Mouse (Mus musculus): ENCODE results near the gene Prss44. TPM values are rescaled to one million over a fixed set of nuclear protein-coding genes. Genes with fewer than 3 reads are reported as not detected.
A peak's percentile ranks its signal among the peaks of the same experiment; 100 is the strongest.

Prss44 gene
- polyA plus RNA-seq (2015; fragmentation: Nextera tagmentation; extraction: Ambion mirVana), result not detected in 2 replicates

DNA sequence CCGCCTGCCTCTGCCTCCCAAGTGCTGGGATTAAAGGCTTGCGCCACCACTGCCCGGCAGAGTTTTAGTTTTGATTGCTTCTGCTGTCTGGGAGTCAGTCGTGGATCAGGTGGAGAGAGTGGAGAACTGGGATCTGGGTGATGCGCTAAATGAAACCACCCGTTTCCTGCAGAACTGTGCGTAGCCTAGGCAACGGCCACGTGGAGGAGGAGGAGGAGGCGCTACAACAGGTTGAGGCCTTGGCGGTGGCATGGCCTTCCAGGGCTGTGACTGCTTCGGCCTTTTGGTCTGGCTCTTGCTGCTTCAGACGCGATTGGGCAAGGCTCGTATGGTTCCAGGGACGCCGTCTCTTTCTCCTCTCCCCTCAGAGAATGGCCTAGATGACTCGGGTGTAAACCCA is at the start of gene Prss44:
Prss44 (plus strand) TSS at position 206 of the 400 bp plus-strand sequence.
- ATAC-seq (replicated peaks; ENCODE audit: low FRiP score), result no peak
- 62% methylated on average over 18 of the region's 18 CpGs for WGBS
- Histone ChIP-seq H3K27ac (no peak within 1 kb of the TSS), H3K27me3 (no peaks in the 10 kb centered on the region), H3K9ac (no peak within 1 kb of the TSS), H3K9me3 (replicated peaks) (no peaks in the 10 kb centered on the region), H3K4me1 (no peaks in the 10 kb centered on the region), H3K4me2 (no peak within 1 kb of the TSS), H3K4me3 (replicated peaks) (no peak within 1 kb of the TSS), H3K36me3 (no peaks in the 10 kb centered on the region)

DNA sequence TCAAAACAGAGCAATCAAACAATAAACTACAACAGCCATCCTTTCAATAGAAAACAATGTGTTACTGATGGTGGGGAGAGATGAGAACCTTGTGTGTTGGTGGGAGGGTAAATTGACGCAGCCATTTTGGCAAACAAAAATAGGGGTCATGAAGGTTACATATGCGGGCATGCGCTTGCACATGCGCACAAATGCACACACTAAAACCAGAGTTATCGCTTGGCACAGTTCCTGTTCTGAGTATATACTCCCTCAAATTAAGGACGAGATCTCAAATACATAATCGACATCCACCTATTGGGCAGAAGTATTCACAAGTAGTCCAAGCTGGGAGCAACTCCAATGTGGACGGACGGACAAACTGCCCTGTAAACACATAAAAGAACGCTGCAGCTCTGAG is 41.5 kb upstream of the Prss44 start:
- Histone ChIP-seq H3K4me2 (no peak overlapping the region), H3K4me3 (replicated peaks) (no peak overlapping the region), H3K9me3 (replicated peaks) (no peaks in the 10 kb centered on the region), H3K27me3 (no peaks in the 10 kb centered on the region), H3K4me1 (peaks cover 18% of the 10 kb centered on the region), H3K27ac (no peak overlapping the region), H3K9ac (no peak overlapping the region), H3K36me3 (no peaks in the 10 kb centered on the region)
- WGBS, result 95% methylated on average over 10 of the region's 10 CpGs
- no peak for ATAC-seq (replicated peaks; ENCODE audit: low FRiP score)

DNA sequence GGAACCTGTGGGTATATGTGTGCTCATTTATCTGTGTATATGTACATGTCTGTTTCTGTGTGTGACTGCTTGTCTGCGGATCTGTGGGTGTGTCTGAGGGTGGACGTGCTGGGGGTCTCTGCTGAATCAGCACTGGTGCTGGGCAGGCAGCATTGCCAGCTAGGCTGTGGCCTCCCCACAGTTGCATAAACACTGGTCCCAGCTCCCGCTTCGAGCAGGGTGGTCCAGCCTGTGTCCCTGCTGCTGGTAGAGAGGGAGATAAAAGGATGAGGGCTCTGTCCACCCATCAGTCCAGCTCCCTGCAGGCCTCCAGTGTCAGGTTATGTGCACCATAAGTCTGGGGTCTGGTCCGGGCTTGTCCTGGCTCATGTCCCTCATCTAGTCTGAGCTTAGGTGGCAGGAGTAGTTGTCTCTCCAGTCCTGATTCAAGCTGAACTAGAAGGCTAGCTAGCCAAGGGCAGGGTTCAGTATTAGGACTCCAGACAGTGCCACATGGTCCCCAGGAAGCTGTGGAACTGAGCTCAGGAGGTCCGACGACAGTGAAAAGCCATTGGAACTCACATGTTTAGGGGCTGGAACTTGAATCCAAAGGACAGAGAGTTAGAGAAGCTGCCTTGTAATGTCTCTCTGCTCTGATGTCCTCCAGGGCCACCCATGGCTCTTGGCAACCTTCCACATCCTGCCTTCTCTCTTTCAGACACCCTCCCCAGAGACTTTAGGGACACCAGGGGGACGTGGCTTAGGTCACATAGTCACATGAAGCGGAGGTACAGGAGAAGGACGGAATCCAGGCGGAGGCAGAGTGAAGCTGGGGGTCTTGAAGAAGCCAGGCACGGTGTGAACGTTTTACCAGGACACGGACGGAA is 39.2 kb upstream of the Prss44 start:
- H3K9ac ChIP-seq, result no peak overlapping the region; the same call in 1 of the 2 replicates
- H3K27me3 ChIP-seq, result no peaks in the 10 kb centered on the region
- H3K9me3 ChIP-seq (replicated peaks), result no peaks in the 10 kb centered on the region
- no peak for ATAC-seq (replicated peaks; ENCODE audit: low FRiP score)
- no peak overlapping the region for H3K4me3 ChIP-seq (replicated peaks)
- peak overlapping the region; percentile 60 for H3K27ac ChIP-seq
- H3K4me2 ChIP-seq, result no peak overlapping the region
- 69% methylated on average over 15 of the region's 15 CpGs for WGBS
- H3K4me1 ChIP-seq, result peaks cover 25% of the 10 kb centered on the region
- H3K36me3 ChIP-seq, result no peaks in the 10 kb centered on the region

DNA sequence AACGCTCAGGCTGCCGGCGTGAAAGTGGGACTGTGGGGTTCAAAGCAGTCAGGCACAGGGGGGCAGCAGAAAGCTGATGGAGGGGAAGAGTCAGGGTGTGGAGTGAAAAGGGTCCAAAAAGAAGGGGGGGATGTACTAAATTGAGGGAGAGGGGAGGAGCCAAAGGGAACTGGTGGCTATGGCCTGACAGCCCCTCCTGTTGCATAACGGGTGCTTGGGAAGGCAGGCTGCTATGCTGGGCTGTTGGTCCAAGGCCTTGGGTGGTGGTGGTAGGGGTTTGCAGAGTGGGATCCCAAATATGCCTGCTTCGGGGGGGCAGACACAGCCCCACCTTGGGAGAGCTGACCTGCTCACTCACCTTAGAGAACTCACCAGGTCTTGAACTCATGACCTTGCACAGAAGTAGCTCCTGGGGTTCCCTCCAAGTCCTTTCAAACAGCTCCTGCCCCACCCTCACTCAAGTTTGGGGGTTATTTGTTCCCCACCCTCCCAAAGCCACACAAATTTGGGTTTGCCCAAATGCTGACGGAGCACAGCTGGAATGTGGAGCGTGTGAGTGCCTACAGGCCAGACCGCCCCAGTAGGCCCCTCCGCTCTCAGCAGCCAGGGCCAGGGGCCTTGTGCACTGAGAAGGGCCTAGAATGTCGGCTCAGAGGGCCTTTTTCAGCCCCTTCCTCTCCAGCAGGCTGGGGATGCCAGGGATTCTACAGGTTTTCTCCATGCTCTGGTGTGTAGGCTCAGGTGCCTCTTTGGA is 38.3 kb upstream of the Prss44 start:
- Histone ChIP-seq H3K9me3 (replicated peaks) (no peaks in the 10 kb centered on the region), H3K27ac (peak overlapping the region; percentile 60), H3K9ac (no peak overlapping the region), H3K36me3 (no peaks in the 10 kb centered on the region), H3K4me2 (no peak overlapping the region), H3K4me3 (replicated peaks) (no peak overlapping the region), H3K4me1 (peaks cover 25% of the 10 kb centered on the region), H3K27me3 (peaks cover 1% of the 10 kb centered on the region)
- WGBS, result 68% methylated on average over 10 of the region's 10 CpGs
- 0 out of 2 replicates have a peak, but pooled peaks have one; percentile 14 for ATAC-seq (replicated peaks; ENCODE audit: low FRiP score)

DNA sequence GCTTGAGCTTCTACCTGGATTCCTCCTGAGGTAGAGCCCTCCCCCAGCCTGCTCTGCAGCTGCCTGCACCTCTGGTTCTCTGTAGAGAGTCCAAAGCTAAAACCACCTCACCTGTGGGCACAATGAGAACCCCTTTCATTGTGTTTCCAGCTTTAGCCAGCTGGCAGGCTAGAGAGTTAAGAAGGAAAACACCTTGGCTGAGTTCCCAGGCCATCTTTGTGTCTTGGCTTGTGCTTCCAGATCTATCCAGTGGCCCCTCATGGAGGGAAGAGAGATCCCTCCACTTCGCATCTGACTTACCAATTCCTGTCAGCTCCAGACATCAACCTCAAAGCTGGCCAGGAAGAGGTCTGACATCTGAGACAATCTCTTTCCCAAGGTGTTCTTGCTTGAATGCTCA is 35.7 kb upstream of the Prss44 start:
- Histone ChIP-seq H3K4me1 (peaks cover 41% of the 10 kb centered on the region), H3K36me3 (no peaks in the 10 kb centered on the region), H3K27ac (no peak overlapping the region), H3K27me3 (peaks cover 4% of the 10 kb centered on the region), H3K4me3 (replicated peaks) (no peak overlapping the region), H3K4me2 (no peak overlapping the region), H3K9me3 (replicated peaks) (no peaks in the 10 kb centered on the region), H3K9ac (no peak overlapping the region)
- WGBS, result 68% methylated on average over 1 of the region's 1 CpGs
- no peak for ATAC-seq (replicated peaks; ENCODE audit: low FRiP score)

DNA sequence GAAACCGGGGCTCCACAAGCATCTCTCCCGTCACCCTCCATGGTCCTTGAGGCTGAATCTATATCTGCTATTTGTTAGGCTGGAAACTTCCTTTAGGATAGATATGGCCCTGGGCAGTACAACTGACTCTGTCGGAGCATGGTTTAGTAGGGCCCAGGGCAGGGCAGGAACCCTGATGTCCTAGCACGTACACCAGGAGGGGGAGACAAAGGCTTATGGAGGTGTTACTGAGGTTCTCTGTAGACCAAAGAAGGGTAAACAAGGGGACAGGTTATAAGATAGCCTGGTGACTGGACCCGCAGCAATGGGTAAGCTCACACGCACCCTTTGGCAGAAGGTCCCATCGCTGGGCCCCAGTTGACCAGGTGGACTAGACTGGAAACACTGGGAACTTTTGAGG is 35.2 kb upstream of the Prss44 start:
- Histone ChIP-seq H3K4me1 (peaks cover 41% of the 10 kb centered on the region), H3K36me3 (no peaks in the 10 kb centered on the region), H3K9ac (no peak overlapping the region), H3K9me3 (replicated peaks) (no peaks in the 10 kb centered on the region), H3K4me3 (replicated peaks) (no peak overlapping the region), H3K27me3 (peaks cover 4% of the 10 kb centered on the region), H3K27ac (no peak overlapping the region), H3K4me2 (no peak overlapping the region)
- ATAC-seq (replicated peaks; ENCODE audit: low FRiP score), result no peak
- WGBS, result 79% methylated on average over 7 of the region's 7 CpGs

DNA sequence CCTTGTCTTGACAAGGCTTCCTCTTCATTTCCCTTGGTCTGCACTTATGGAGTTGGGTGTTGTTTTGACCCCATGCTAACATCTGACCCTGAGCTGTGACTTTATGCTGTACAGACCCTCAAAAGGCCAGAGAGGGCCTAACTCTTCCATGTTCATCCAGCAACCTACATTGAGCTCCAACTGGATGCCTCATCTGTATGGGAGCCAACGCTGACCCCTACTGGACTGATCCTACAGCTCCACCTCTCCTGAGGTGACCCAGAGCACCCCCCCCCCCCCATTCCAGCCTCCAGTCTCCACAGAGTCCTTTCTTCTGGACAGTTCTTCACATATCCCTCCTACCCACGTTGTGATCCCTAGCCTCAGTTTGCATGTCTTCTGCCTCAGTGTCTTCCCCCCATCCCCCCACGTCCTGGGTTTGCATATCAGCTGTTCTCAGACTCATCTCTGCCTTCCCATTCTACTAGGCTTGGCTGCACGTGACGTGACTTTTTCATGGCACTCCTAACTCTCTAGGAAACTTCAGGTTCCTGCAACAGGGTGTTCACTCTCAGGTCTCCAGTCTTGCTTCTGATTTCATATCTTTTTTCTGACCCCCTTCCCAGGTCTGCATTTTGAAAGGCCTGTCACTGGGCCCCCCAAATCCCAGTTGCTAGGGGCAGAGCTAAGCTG is 34.4 kb upstream of the Prss44 start:
- no peak for ATAC-seq (replicated peaks; ENCODE audit: low FRiP score)
- H3K4me3 ChIP-seq (replicated peaks), result no peak overlapping the region
- H3K27ac ChIP-seq, result no peak overlapping the region
- H3K9me3 ChIP-seq (replicated peaks), result no peaks in the 10 kb centered on the region
- no peaks in the 10 kb centered on the region for H3K36me3 ChIP-seq
- no peak overlapping the region for H3K4me2 ChIP-seq
- 63% methylated on average over 5 of the region's 5 CpGs for WGBS
- no peak overlapping the region for H3K9ac ChIP-seq
- H3K27me3 ChIP-seq, result peaks cover 4% of the 10 kb centered on the region
- H3K4me1 ChIP-seq, result peaks cover 40% of the 10 kb centered on the region

DNA sequence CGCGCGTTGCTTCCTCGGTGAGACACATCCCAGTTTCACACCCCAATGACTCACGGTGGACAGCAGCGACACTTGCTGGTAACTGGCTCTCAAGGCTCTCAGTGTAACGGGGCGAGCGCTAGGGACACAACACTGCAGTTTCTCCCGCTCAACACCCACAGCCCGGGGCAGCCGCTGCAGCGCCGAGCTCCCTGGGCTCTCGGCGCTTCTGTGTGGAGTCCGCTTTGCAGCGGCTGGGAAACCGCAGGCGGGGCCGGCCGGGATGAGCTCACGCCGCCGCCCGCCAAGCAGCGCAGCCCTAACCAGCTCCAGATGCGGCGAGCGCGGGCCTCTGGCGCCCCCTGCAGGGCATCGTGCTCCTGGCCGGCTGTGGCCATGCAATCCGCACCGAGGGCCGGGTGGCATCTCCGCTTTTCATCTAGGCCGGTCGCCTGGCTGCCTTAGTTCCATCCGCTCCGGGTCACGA is 32.5 kb upstream of the Prss44 start:
- peak overlapping the region; percentile 92 for H3K4me2 ChIP-seq
- H3K4me3 ChIP-seq (replicated peaks), result peak overlapping the region; percentile 55
- H3K9ac ChIP-seq, result peak overlapping the region; percentile 55
- no peaks in the 10 kb centered on the region for H3K36me3 ChIP-seq
- peaks cover 26% of the 10 kb centered on the region for H3K4me1 ChIP-seq
- no peaks in the 10 kb centered on the region for H3K9me3 ChIP-seq (replicated peaks)
- H3K27ac ChIP-seq, result peak overlapping the region; percentile 74
- 0% methylated on average over 38 of the region's 43 CpGs for WGBS
- H3K27me3 ChIP-seq, result peaks cover 4% of the 10 kb centered on the region
- ATAC-seq (replicated peaks; ENCODE audit: low FRiP score), result peak; percentile 96

DNA sequence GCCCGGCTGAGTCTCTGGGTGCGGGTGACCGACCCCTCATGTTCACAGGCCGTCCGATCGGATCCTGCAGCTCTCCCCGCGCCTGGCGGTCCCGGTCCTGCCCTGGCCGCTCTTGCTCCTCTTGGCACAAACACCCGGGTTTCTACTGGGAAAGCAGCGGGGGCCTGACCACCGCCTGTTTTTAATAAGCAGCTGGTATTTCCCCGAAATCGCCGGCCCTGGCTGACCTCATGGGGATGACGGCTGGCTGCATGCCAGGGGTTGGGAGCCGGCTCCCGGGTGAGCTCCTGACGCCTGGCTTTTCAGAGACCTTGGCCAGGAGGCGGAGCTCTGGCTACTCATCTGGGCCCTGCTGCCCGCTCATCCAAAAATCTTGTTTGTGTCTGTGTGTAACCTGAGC is 32.1 kb upstream of the Prss44 start:
- peak overlapping the region; percentile 92 for H3K4me2 ChIP-seq
- peaks cover 4% of the 10 kb centered on the region for H3K27me3 ChIP-seq
- ATAC-seq (replicated peaks; ENCODE audit: low FRiP score), result peak; percentile 79
- peaks cover 26% of the 10 kb centered on the region for H3K4me1 ChIP-seq
- H3K9me3 ChIP-seq (replicated peaks), result no peaks in the 10 kb centered on the region
- H3K36me3 ChIP-seq, result no peaks in the 10 kb centered on the region
- H3K4me3 ChIP-seq (replicated peaks), result peak overlapping the region; percentile 55
- H3K9ac ChIP-seq, result peak overlapping the region; percentile 55
- under 1% methylated on average over 23 of the region's 23 CpGs for WGBS
- H3K27ac ChIP-seq, result peak overlapping the region; percentile 74

DNA sequence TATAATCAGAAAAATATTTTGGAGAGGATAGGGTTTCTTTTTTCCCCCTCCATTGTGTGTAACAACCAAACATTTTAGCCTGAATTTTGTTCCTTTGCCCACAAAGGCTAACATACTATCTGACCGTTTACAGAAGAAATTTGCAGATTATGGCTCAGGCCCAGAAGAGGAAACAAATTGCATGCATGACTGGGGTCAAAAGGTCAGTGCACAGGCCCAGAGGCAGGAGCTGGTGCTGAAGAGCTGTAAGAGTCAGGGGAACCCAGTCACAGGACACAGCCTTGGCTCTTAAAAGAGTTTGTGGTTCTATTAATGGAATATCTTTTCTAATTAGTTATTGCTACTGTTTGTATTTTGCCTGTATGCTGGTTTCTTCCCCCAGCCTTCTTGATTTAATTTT is 30.2 kb upstream of the Prss44 start:
- Histone ChIP-seq H3K27ac (no peak overlapping the region), H3K9me3 (replicated peaks) (no peaks in the 10 kb centered on the region; the same call in 1 of the 2 replicates), H3K4me2 (no peak overlapping the region), H3K4me3 (replicated peaks) (no peak overlapping the region), H3K4me1 (peaks cover 24% of the 10 kb centered on the region), H3K27me3 (peaks cover 4% of the 10 kb centered on the region), H3K36me3 (no peaks in the 10 kb centered on the region), H3K9ac (no peak overlapping the region)
- 68% methylated on average over 1 of the region's 1 CpGs for WGBS
- ATAC-seq (replicated peaks; ENCODE audit: low FRiP score), result no peak

DNA sequence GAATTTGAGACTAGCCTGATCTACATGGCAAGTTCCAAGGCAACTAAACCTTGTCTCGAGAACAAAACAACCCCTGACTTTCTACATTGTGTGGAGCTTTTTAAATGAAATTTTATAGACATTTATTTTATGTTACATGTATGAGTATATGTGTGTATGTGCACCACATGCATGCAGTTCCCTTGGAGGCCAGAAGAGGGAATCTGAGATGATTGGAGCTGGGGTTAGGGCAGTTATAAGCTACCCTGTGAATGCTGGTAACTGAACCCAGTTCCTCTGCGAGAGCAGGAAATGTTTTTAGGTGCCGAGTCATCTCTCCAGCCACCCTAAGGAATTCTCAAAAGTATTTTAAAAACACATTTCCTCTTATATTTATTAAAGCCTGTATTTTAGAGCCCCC is 25.6 kb upstream of the Prss44 start:
- Histone ChIP-seq H3K4me1 (no peaks in the 10 kb centered on the region), H3K9ac (no peak overlapping the region), H3K27ac (no peak overlapping the region), H3K36me3 (no peaks in the 10 kb centered on the region), H3K4me2 (no peak overlapping the region), H3K4me3 (replicated peaks) (no peak overlapping the region), H3K9me3 (replicated peaks) (no peaks in the 10 kb centered on the region; the same call in 1 of the 2 replicates), H3K27me3 (no peaks in the 10 kb centered on the region)
- WGBS, result 94% methylated on average over 3 of the region's 3 CpGs
- no peak for ATAC-seq (replicated peaks; ENCODE audit: low FRiP score)

DNA sequence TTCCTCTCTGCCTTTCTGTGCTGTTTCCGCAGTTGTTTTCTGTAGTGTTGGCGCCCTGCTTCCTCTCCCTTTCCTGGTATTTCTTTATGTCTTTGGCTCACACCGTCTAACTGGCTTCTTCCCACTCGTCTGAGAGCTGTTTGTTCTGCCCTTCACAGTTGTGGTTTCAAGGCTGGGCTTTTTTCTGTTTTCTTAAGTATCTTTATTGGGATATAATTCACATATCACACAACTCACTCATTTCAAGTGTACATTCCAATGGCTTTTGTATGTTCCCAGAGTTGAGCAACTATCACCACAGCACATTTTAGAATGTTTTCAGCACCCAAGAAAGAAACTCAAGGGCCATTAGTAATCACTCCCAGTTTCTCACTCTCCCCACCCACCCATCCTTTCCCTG is 23.3 kb upstream of the Prss44 start:
- H3K4me2 ChIP-seq, result no peak overlapping the region
- no peaks in the 10 kb centered on the region for H3K27me3 ChIP-seq
- no peaks in the 10 kb centered on the region for H3K36me3 ChIP-seq
- no peak overlapping the region for H3K27ac ChIP-seq
- no peak overlapping the region for H3K9ac ChIP-seq
- 71% methylated on average over 4 of the region's 4 CpGs for WGBS
- H3K4me1 ChIP-seq, result no peaks in the 10 kb centered on the region
- no peaks in the 10 kb centered on the region; the same call in 1 of the 2 replicates for H3K9me3 ChIP-seq (replicated peaks)
- H3K4me3 ChIP-seq (replicated peaks), result no peak overlapping the region
- no peak for ATAC-seq (replicated peaks; ENCODE audit: low FRiP score)

Measured in kidney, embryonic 15.5 days (tissue).